Mouse (Mus musculus): Measurements from ENCODE around the gene Osbpl3. TPM values are rescaled to one million over a fixed set of nuclear protein-coding genes. Genes with fewer than 3 reads are reported as not detected.

Osbpl3 gene
- polyA plus RNA-seq, 1 experiment: 9.6 TPM

DNA sequence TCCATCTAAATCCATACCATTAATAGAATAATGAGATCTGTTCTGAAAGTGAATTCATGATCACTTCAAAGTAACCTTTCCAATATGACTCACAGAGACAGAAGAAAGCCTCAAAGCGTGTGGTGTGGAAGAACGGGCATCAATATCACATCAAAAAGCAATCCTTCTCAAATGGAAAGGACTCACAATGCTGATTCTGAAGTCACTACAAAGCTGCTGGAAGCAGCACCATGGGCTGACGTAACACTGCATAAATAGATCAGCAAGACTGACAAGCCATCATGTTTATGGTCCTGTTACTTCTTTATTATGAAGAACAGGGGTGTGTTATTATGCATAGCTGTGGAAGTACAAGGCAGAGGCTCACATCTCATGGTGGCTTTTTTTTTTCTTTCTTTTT, 64.0 kb downstream of the Osbpl3 start:
- WGBS: 96% methylated on average over 3 of the region's 3 CpGs
- H3K27me3 ChIP-seq (ENCODE audit: control insufficient read depth, insufficient read depth, low read length): no peaks in the 10 kb centered on the region
- no peak overlapping the region for H3K4me3 ChIP-seq (replicated peaks; ENCODE audit: insufficient read depth, low read depth, low read length)
- H3K4me1 ChIP-seq (ENCODE audit: control insufficient read depth, insufficient read depth, low read length): peaks cover 28% of the 10 kb centered on the region
- TF ChIP-seq CTCF (IDR thresholded peaks at IDR 0.05; ENCODE audit: borderline replicate concordance, insufficient read depth, low read depth, low read length): no peak
- no peak for TF ChIP-seq POLR2A (IDR thresholded peaks at IDR 0.05; ENCODE audit: borderline replicate concordance, insufficient read depth, low read length)
- no peak overlapping the region for H3K27ac ChIP-seq (ENCODE audit: insufficient read depth, low read length)
- no peak for DNase-seq

DNA sequence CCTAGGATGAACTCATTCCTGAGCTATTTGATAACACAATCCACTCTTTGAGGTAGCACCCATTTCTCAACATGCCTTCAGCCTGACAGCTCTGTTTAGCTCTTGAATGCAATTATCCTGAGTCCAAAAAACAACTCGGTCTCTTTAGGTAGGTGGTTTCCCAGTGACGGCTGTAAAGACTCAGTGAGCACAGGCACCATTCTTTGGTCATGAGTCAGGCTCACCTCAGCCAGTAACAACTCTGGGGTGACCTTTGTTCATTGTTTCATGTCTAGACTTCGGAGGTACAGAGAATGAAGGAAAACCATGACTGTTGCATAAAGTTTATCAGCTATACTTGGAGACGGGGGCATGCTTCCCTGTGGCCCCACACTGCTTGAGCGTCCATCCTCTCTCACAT, 65.7 kb downstream of the Osbpl3 start:
- Histone ChIP-seq H3K4me1 (ENCODE audit: control insufficient read depth, insufficient read depth, low read length) (peaks cover 14% of the 10 kb centered on the region), H3K27ac (ENCODE audit: insufficient read depth, low read length) (no peak overlapping the region), H3K27me3 (ENCODE audit: control insufficient read depth, insufficient read depth, low read length) (no peaks in the 10 kb centered on the region), H3K4me3 (replicated peaks; ENCODE audit: insufficient read depth, low read depth, low read length) (no peak overlapping the region)
- DNase-seq: no peak
- WGBS: 88% methylated on average over 5 of the region's 5 CpGs
- no peak for TF ChIP-seq CTCF (IDR thresholded peaks at IDR 0.05; ENCODE audit: borderline replicate concordance, insufficient read depth, low read depth, low read length)
- TF ChIP-seq POLR2A (IDR thresholded peaks at IDR 0.05; ENCODE audit: borderline replicate concordance, insufficient read depth, low read length): no peak

DNA sequence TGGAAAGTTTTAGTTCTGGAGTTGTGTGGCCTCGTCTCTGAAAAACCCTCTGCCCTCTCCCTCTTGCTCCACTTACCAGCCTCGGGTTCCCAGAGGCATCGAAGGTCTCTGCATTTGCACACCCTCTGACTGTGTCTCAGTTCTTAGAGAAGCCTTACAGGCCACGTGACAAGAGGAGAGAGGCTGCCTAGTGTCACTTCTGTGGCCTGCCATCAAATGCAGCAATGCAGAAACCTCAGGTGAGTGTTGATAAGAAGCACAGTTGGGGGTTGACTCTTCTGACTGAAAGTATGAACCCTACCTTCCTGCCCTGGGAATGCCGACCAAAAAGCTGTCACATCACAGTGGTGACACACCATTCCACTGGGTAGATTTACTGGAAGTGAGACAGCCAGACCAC, 68.4 kb downstream of the Osbpl3 start:
- WGBS: 77% methylated on average over 5 of the region's 5 CpGs

DNA sequence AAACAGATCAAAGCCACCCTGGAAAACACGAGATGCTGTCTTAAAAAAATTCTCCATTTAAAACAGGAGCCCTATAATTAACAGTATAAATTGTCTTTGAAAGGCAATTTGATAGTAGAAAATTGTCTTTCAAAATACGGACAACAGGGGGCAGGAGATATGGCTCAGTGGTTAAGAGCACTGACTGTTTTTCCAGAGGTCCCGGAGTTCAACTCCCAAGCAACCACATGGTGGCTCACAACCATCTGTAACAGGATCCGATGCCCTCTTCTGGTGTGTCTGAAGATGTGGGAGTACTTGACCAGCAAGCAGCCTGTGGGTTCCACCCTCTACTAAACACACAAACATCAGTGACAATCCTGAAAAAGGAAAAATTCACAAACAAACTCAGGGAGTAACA, 69.5 kb downstream of the Osbpl3 start:
- Histone ChIP-seq H3K4me1 (ENCODE audit: control insufficient read depth, insufficient read depth, low read length) (no peaks in the 10 kb centered on the region), H3K27ac (ENCODE audit: insufficient read depth, low read length) (no peak overlapping the region), H3K4me3 (replicated peaks; ENCODE audit: insufficient read depth, low read depth, low read length) (no peak overlapping the region), H3K27me3 (ENCODE audit: control insufficient read depth, insufficient read depth, low read length) (no peaks in the 10 kb centered on the region)
- DNase-seq: no peak
- no peak for TF ChIP-seq POLR2A (IDR thresholded peaks at IDR 0.05; ENCODE audit: borderline replicate concordance, insufficient read depth, low read length)
- TF ChIP-seq CTCF (IDR thresholded peaks at IDR 0.05; ENCODE audit: borderline replicate concordance, insufficient read depth, low read depth, low read length): no peak
- WGBS: 90% methylated on average over 4 of the region's 4 CpGs

More for the DNA sequence above, 68.4 kb downstream of the Osbpl3 start:
- no peak for DNase-seq
- Histone ChIP-seq H3K4me3 (replicated peaks; ENCODE audit: insufficient read depth, low read depth, low read length) (no peak overlapping the region), H3K4me1 (ENCODE audit: control insufficient read depth, insufficient read depth, low read length) (no peaks in the 10 kb centered on the region), H3K27ac (ENCODE audit: insufficient read depth, low read length) (no peak overlapping the region), H3K27me3 (ENCODE audit: control insufficient read depth, insufficient read depth, low read length) (no peaks in the 10 kb centered on the region)
- no peak for TF ChIP-seq CTCF (IDR thresholded peaks at IDR 0.05; ENCODE audit: borderline replicate concordance, insufficient read depth, low read depth, low read length)
- no peak for TF ChIP-seq POLR2A (IDR thresholded peaks at IDR 0.05; ENCODE audit: borderline replicate concordance, insufficient read depth, low read length)

DNA sequence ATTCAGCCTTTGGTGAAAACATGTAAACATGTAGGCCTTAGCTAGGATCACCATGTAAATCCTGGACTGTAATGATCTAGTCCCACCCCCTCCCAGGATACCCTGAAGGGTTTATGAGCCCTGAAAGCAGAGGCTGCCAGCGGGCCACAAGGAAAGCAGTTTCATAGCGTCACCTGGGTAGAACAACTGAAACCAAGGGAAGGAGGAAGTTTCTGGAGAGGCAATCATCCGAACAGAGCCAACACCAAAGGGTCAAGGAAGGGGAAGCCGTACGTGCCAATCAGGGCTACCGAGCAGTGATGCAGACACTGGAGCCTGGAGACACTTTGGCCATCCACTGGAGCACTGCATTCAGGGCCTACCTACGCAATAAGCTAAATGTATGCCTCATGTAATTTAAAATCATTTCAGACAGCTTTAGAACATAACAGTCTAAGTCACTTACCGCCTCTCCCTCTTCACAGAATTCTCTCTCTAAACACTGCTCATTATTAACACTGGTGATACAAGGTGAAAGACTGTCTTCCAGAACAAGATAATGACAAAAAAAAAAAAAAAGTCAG, 70.5 kb downstream of the Osbpl3 start:
- Histone ChIP-seq H3K27ac (ENCODE audit: insufficient read depth, low read length) (no peak overlapping the region), H3K4me1 (ENCODE audit: control insufficient read depth, insufficient read depth, low read length) (no peaks in the 10 kb centered on the region; the same call in 1 of the 2 replicates)
- no peak for DNase-seq

DNA sequence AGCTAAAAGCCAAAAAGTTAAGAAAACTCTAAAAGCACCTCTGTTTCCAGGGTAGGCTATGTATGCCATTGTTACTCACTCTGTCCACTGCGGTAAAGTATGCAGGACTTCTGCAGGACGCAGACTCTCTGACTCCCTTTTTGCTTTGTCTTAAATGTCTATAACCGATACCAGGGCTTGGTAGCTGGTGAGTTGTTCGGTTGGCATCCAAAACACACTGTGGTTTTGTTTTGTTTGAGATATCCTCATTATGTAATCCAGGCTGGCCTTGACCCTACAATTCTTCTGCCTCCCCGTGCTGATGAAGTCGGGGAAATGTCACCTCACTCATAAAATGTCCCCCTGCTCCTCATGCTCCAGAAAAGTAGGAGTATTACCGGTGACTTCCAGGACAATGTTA, 73.3 kb downstream of the Osbpl3 start:
- Histone ChIP-seq H3K27me3 (ENCODE audit: control insufficient read depth, insufficient read depth, low read length) (no peaks in the 10 kb centered on the region), H3K4me1 (ENCODE audit: control insufficient read depth, insufficient read depth, low read length) (no peaks in the 10 kb centered on the region; the same call in 1 of the 2 replicates), H3K27ac (ENCODE audit: insufficient read depth, low read length) (no peak overlapping the region), H3K4me3 (replicated peaks; ENCODE audit: insufficient read depth, low read depth, low read length) (no peak overlapping the region)
- 83% methylated on average over 7 of the region's 7 CpGs for WGBS
- DNase-seq: no peak
- no peak for TF ChIP-seq CTCF (IDR thresholded peaks at IDR 0.05; ENCODE audit: borderline replicate concordance, insufficient read depth, low read depth, low read length)
- TF ChIP-seq POLR2A (IDR thresholded peaks at IDR 0.05; ENCODE audit: borderline replicate concordance, insufficient read depth, low read length): no peak

More for the DNA sequence above, 70.5 kb downstream of the Osbpl3 start:
- Histone ChIP-seq H3K4me3 (replicated peaks; ENCODE audit: insufficient read depth, low read depth, low read length) (no peak overlapping the region), H3K27me3 (ENCODE audit: control insufficient read depth, insufficient read depth, low read length) (no peaks in the 10 kb centered on the region)
- TF ChIP-seq CTCF (IDR thresholded peaks at IDR 0.05; ENCODE audit: borderline replicate concordance, insufficient read depth, low read depth, low read length) (no peak), POLR2A (IDR thresholded peaks at IDR 0.05; ENCODE audit: borderline replicate concordance, insufficient read depth, low read length) (no peak)
- WGBS: 91% methylated on average over 8 of the region's 8 CpGs

DNA sequence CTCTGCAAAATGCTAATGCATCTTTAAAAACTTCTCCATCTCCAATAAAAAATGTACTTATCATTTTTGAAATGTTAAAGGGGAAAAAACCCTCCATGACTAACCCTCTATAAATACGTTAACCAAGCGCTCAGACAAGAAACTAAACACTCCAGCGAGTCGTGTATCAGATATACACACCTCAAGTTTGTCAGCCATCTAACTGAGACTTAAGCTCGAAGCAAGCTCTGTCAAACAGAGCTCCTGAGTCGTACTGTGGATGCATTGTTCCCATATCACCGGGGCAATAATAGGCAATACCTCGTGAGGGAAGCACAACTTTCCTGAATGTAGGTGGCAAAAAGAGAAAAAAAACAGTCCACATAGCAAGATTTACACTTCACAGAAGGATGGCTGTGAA, 73.8 kb downstream of the Osbpl3 start:
- 77% methylated on average over 8 of the region's 8 CpGs for WGBS
- no peak overlapping the region for H3K27ac ChIP-seq (ENCODE audit: insufficient read depth, low read length)
- no peak for DNase-seq
- H3K27me3 ChIP-seq (ENCODE audit: control insufficient read depth, insufficient read depth, low read length): no peaks in the 10 kb centered on the region
- H3K4me3 ChIP-seq (replicated peaks; ENCODE audit: insufficient read depth, low read depth, low read length): no peak overlapping the region
- TF ChIP-seq POLR2A (IDR thresholded peaks at IDR 0.05; ENCODE audit: borderline replicate concordance, insufficient read depth, low read length) (no peak), CTCF (IDR thresholded peaks at IDR 0.05; ENCODE audit: borderline replicate concordance, insufficient read depth, low read depth, low read length) (no peak)
- H3K4me1 ChIP-seq (ENCODE audit: control insufficient read depth, insufficient read depth, low read length): no peaks in the 10 kb centered on the region; the same call in 1 of the 2 replicates

DNA sequence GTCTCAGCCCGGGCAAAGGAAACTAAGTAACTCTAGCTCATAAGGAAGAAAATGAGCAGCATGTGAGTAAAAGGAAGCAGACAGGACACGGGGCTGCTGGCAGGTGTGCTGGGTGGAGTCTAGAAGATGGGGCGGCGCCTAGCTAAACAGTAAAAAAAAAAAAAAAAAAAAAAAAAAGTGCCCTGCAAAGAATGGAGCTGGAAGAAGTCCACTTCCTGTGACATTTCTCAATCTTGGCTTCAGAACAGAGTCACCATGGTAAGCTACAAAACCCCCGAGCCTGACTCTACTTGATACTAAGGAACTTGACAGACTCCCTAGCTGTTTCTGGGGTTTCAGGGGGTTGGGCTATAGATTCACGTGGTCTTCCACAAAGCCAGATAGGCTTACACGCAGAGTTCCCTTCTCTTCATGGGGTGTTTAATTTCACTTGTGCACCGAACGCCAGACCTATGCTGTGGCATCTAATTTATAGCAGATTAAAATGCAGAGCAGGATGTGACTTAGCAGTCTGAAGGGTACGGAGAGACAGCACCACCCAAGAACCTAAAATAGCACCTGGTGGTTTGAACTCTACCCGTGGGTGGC, 74.4 kb downstream of the Osbpl3 start:
- Histone ChIP-seq H3K27me3 (ENCODE audit: control insufficient read depth, insufficient read depth, low read length) (no peaks in the 10 kb centered on the region), H3K27ac (ENCODE audit: insufficient read depth, low read length) (no peak overlapping the region), H3K4me1 (ENCODE audit: control insufficient read depth, insufficient read depth, low read length) (no peaks in the 10 kb centered on the region; the same call in 1 of the 2 replicates), H3K4me3 (replicated peaks; ENCODE audit: insufficient read depth, low read depth, low read length) (no peak overlapping the region)
- 33% methylated on average over 11 of the region's 11 CpGs for WGBS
- DNase-seq: no peak
- no peak for TF ChIP-seq POLR2A (IDR thresholded peaks at IDR 0.05; ENCODE audit: borderline replicate concordance, insufficient read depth, low read length)
- TF ChIP-seq CTCF (IDR thresholded peaks at IDR 0.05; ENCODE audit: borderline replicate concordance, insufficient read depth, low read depth, low read length): no peak
